Mouse (Mus musculus) embryonic fibroblast, embryonic 13.5 days (primary cell): ENCODE results near the gene Rere.

Experiments
- CTCF ChIP-seq: IDR thresholded peaks from 2 replicates; pipeline ENCODE4 v1.5.1; 2011; ENCODE audit warnings: mild to moderate bottlenecking, control low read depth, low read length, moderate library complexity, borderline replicate concordance; ENCODE audit not compliant: insufficient read depth
- POLR2A ChIP-seq: IDR thresholded peaks from 2 replicates; pipeline ENCODE4 v1.6.1; 2011; ENCODE audit warnings: low read depth, mild to moderate bottlenecking, control low read depth, low read length, moderate library complexity

DNA sequence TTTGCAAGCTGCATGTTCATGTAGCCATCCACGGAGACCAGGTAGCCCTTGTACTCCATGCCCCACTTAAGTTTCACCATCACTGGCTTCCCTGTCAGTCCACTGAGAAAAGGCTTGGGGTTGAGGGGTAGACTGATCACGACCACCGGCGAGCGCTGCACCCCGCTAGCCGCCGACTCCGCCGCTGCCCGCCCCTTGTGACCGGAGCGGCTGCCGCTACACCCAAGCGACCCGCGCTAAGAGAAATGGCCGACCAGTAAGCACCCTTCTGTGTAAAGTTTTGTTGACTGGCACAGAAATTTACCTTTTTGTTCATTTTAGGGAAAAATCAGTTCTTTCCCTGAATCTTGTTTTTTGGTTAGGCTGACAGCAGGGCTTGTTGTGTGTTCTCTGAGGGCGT, 33.9 kb downstream of the Rere start:
- TF ChIP-seq CTCF (no peak), POLR2A (no peak)
